Mouse (Mus musculus) embryonic facial prominence, embryonic 11.5 days (tissue): ENCODE measurements at regions not wholly inside any gene's neighbourhood (a gene's known extent, or its start where the extent isn't known, plus 50 kb on each side); places are given as distances from the start of the nearest gene placed in this dataset.
"Not testable (repeated sequence)": the region's sequence is repeated elsewhere in the genome, so short reads cannot be mapped to it uniquely, and the experiment has no call there.

Experiments used
- ATAC-seq: fragments of 200-750 bp; cut with Nextera tagmentation; replicated peaks from 2 replicates; pipeline ENCODE4 v1.8.0; 2017; ENCODE audit warnings: low read depth; ENCODE audit not compliant: insufficient number of reproducible peaks, low FRiP score, low TSS enrichment
- DNase-seq: peaks from one replicate; pipeline ENCODE4 v3.0.0-alpha.2; 2015; ENCODE audit warnings: low spot score
- H3K27ac ChIP-seq: fragments of 300-500 bp; sonication (generic); replicated peaks from 2 replicates; pipeline ENCODE4 v1.5.1; 2014; ENCODE audit warnings: mild to moderate bottlenecking, low read depth, low read length, control low read depth
- H3K27me3 ChIP-seq: fragments of 300-500 bp; sonication (generic); 2 replicates; pipeline ENCODE4 v1.6.1; 2014; ENCODE audit warnings: mild to moderate bottlenecking, low read length, moderate library complexity, mixed read lengths; ENCODE audit not compliant: control insufficient read depth, insufficient read depth
- H3K36me3 ChIP-seq: fragments of 300-500 bp; sonication (generic); replicated peaks from 2 replicates; pipeline ENCODE4 v1.6.1; 2014; ENCODE audit warnings: low read depth, mild to moderate bottlenecking, low read length, moderate library complexity, mixed read lengths; ENCODE audit not compliant: control insufficient read depth, insufficient read depth
- H3K4me1 ChIP-seq: fragments of 300-500 bp; sonication (generic); 2 replicates; pipeline ENCODE4 v1.6.1; 2014; ENCODE audit warnings: low read length, mixed read lengths; ENCODE audit not compliant: control insufficient read depth, insufficient read depth
- H3K4me2 ChIP-seq: fragments of 300-500 bp; sonication (generic); 2 replicates; pipeline ENCODE4 v1.6.1; 2014; ENCODE audit warnings: low read depth, mild to moderate bottlenecking, control low read depth, low read length, moderate library complexity
- H3K4me3 ChIP-seq: fragments of 300-500 bp; sonication (generic); 2 replicates; pipeline ENCODE4 v1.5.1; 2014; ENCODE audit warnings: low read depth, low read length, control low read depth
- H3K9ac ChIP-seq: fragments of 300-500 bp; sonication (generic); replicated peaks from 2 replicates; pipeline ENCODE4 v1.6.1; 2014; ENCODE audit warnings: mild to moderate bottlenecking, control low read depth, low read length
- H3K9me3 ChIP-seq: fragments of 300-500 bp; sonication (generic); replicated peaks from 2 replicates; pipeline ENCODE4 v1.6.1; 2016; ENCODE audit warnings: mild to moderate bottlenecking, low read length, inconsistent platforms, mixed read lengths; ENCODE audit not compliant: control insufficient read depth
- whole genome bisulfite sequencing: fragments of 180-500 bp; shearing (Covaris S2); extraction: QIAGEN DNeasy Blood & Tissue Kit; methylation state at CpG from one replicate; pipeline ENCODE4 v1.1.7; 2014; 5-methylcytosine and 5-hydroxymethylcytosine counted together

- ATAC-seq (no peak), DNase-seq (no peak)
- Histone ChIP-seq H3K4me1 (no peaks in the 10 kb centered on the region), H3K27ac (no peak overlapping the region), H3K9ac (no peak overlapping the region), H3K9me3 (no peaks in the 10 kb centered on the region), H3K27me3 (no peaks in the 10 kb centered on the region), H3K4me2 (no peak overlapping the region), H3K36me3 (no peaks in the 10 kb centered on the region), H3K4me3 (no peak overlapping the region)
- 87% methylated on average over 2 of the region's 2 CpGs for WGBS
Observed at GRCm38 (mm10) chr3:82290373-82290772, 67.5 kb upstream of the Map9 start.

- Histone ChIP-seq H3K36me3 (no peaks in the 10 kb centered on the region), H3K4me2 (no peak overlapping the region), H3K27me3 (no peaks in the 10 kb centered on the region), H3K9me3 (no peaks in the 10 kb centered on the region), H3K27ac (no peak overlapping the region), H3K4me1 (no peaks in the 10 kb centered on the region), H3K4me3 (no peak overlapping the region), H3K9ac (no peak overlapping the region)
- no peak for DNase-seq
- ATAC-seq = no peak
- 72% methylated on average over 6 of the region's 6 CpGs for WGBS
Observed at GRCm38 (mm10) chr3:82288996-82289395, 68.8 kb upstream of the Map9 start.

GRCm38 (mm10) chr3:82276977-82277714, 80.7 kb upstream of the Map9 start:
- Histone ChIP-seq H3K9ac (no peak overlapping the region), H3K27ac (no peak overlapping the region), H3K9me3 (no peaks in the 10 kb centered on the region), H3K4me3 (no peak overlapping the region), H3K36me3 (no peaks in the 10 kb centered on the region), H3K4me1 (no peaks in the 10 kb centered on the region), H3K27me3 (no peaks in the 10 kb centered on the region), H3K4me2 (no peak overlapping the region)
- ATAC-seq = no peak
- DNase-seq = no peak

GRCm38 (mm10) chr3:82275822-82276203, 82.0 kb upstream of the Map9 start:
- H3K4me1 ChIP-seq = no peaks in the 10 kb centered on the region
- DNase-seq (no peak), ATAC-seq (no peak)
- no peak overlapping the region for H3K4me2 ChIP-seq
- WGBS = 77% methylated on average over 4 of the region's 4 CpGs
- H3K27me3 ChIP-seq = no peaks in the 10 kb centered on the region
- no peak overlapping the region for H3K4me3 ChIP-seq
- H3K9me3 ChIP-seq = no peaks in the 10 kb centered on the region
- H3K9ac ChIP-seq = no peak overlapping the region
- no peak overlapping the region for H3K27ac ChIP-seq
- H3K36me3 ChIP-seq = no peaks in the 10 kb centered on the region

GRCm38 (mm10) chr3:82274945-82275821, 82.7 kb upstream of the Map9 start:
- H3K9me3 ChIP-seq = no peaks in the 10 kb centered on the region
- DNase-seq (peak; percentile 45), ATAC-seq (no peak)
- H3K9ac ChIP-seq = no peak overlapping the region
- H3K4me3 ChIP-seq = no peak overlapping the region
- 58% methylated on average over 7 of the region's 7 CpGs for WGBS
- H3K27ac ChIP-seq = no peak overlapping the region
- H3K36me3 ChIP-seq = no peaks in the 10 kb centered on the region
- no peaks in the 10 kb centered on the region for H3K27me3 ChIP-seq
- no peaks in the 10 kb centered on the region for H3K4me1 ChIP-seq
- H3K4me2 ChIP-seq = no peak overlapping the region

GRCm38 (mm10) chr3:82274196-82274937, 83.5 kb upstream of the Map9 start:
- no peaks in the 10 kb centered on the region for H3K27me3 ChIP-seq
- no peak overlapping the region for H3K27ac ChIP-seq
- ATAC-seq (no peak), DNase-seq (no peak)
- WGBS = 48% methylated on average over 6 of the region's 6 CpGs
- no peaks in the 10 kb centered on the region for H3K36me3 ChIP-seq
- H3K9ac ChIP-seq = no peak overlapping the region
- H3K4me2 ChIP-seq = no peak overlapping the region
- H3K4me3 ChIP-seq = no peak overlapping the region
- H3K4me1 ChIP-seq = no peaks in the 10 kb centered on the region
- no peaks in the 10 kb centered on the region for H3K9me3 ChIP-seq

- not testable (repeated sequence) for H3K27ac ChIP-seq, DNase-seq, H3K27me3 ChIP-seq, H3K4me2 ChIP-seq, H3K9ac ChIP-seq, H3K4me1 ChIP-seq, H3K9me3 ChIP-seq, H3K36me3 ChIP-seq, H3K4me3 ChIP-seq, ATAC-seq
- WGBS = 82% methylated on average over 2 of the region's 2 CpGs
Observed at GRCm38 (mm10) chr3:82273511-82273910, 84.3 kb upstream of the Map9 start.

- no peaks in the 10 kb centered on the region for H3K36me3 ChIP-seq
- no peak overlapping the region for H3K27ac ChIP-seq
- no peak overlapping the region for H3K4me3 ChIP-seq
- H3K27me3 ChIP-seq = no peaks in the 10 kb centered on the region
- H3K9me3 ChIP-seq = no peaks in the 10 kb centered on the region
- no peak overlapping the region for H3K4me2 ChIP-seq
- ATAC-seq = no peak
- no peaks in the 10 kb centered on the region for H3K4me1 ChIP-seq
- no peak overlapping the region for H3K9ac ChIP-seq
- 100% methylated on average over 1 of the region's 1 CpGs for WGBS
- no peak for DNase-seq
Observed at GRCm38 (mm10) chr3:82271965-82272364, 85.9 kb upstream of the Map9 start.
